Mouse (Mus musculus): ENCODE data around the gene Gm156.
A peak's percentile ranks its signal among the peaks of the same experiment; 100 is the strongest.
"Not testable (repeated sequence)": the region's sequence is repeated elsewhere in the genome, so short reads cannot be mapped to it uniquely, and the experiment has no call there.

The Gm156 gene

DNA sequence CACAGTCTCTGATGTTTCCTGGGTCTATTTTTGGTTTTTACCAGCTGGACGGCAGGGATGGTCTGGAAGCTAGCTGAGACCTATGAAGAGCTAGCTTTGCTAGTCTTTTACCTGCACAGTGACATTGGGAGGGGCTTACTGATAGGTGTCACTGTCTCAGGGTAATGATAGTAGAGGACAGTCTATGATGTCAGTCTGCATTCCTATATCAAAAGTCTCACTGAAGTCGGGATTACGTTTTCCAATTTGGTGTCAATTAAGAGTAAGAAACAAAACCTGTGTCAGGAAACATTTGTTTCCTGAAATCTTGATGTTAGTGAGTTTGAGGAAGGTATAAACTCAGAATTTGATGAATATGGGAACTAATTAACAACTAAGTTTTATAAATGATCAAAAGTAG is at the start of gene Gm156:
Gene Gm156 (minus strand): TSS at position 101 of the 400 bp plus-strand sequence.
- not testable (repeated sequence) for DNase-seq (ENCODE audit: low read depth)

DNA sequence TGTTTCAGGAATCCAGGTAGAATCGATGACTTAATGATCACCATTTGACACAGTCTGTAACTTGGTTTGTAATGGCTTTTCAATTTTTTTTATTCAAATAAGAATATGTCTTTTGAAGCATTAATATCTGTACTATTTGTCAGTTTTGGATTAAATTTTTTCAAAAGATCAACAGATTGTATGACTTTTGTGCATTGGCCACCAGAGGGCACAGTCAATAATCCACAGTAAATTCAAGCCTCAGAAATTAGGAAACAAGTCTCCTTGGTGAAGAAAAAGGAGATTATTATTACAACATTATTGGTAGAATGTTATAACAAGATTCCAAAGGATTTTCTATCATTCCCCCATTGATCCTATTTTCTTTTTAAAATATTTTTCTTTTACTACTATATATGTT is 41.5 kb upstream of the Gm156 start:
- peak; percentile 11 for DNase-seq (ENCODE audit: low read depth)

DNA sequence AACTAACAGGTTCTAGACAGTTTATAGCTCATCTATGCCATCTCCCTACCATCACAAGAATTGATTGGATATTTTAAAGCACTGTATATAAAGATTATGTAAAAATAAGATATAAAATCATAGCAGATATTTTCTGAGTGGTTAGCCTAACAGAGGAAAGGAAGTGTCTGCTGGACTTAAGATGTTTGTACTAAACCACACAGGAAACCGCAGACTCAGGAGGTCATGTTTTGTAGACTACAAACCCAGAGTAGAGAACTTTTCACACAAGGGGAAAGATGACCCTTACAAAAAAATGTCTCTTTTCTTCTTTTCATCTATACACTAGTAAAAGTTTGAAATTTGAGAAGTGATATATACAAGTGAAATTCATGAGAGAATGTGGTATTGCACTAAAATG is 39.9 kb upstream of the Gm156 start:
- no peak for DNase-seq (ENCODE audit: low read depth)

DNA sequence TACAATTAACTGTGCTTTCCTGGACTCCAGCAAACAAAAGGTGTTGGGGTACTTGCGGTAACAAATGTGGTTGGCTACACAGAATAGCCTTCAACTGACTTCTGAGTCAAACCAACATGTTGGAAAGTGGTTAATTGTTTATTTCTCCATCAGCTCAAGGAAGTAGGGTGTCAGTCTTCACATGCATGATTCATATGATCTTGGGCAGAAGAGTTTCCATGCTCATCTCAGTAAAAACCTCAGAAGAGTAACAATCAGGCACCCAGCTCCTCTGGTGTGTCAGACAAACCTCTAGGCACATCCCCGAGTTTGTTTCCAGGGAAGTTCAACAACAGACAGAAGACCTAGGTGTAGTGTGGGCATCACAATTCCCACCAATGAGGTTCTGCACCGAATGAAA is 33.7 kb upstream of the Gm156 start:
- no peak for DNase-seq (ENCODE audit: low read depth)

DNA sequence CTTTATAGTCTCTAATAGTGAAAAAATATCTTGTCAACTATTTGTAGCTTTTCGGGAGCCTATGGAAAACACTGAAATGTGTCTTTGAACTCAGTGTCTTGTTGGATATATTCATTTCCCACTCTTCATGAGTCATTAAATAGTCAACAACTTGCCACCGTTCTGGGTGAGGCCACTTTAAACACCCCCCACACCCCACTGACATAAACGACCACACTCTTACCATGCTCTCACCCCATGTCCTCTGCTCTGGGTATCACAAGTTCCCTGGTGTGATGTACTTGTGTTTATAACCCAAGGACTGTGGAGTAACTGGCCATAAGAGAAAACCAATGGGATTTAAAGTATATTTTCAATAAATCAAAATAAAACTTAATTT is 36.4 kb downstream of the Gm156 start:
- DNase-seq (ENCODE audit: low read depth), result no peak

DNA sequence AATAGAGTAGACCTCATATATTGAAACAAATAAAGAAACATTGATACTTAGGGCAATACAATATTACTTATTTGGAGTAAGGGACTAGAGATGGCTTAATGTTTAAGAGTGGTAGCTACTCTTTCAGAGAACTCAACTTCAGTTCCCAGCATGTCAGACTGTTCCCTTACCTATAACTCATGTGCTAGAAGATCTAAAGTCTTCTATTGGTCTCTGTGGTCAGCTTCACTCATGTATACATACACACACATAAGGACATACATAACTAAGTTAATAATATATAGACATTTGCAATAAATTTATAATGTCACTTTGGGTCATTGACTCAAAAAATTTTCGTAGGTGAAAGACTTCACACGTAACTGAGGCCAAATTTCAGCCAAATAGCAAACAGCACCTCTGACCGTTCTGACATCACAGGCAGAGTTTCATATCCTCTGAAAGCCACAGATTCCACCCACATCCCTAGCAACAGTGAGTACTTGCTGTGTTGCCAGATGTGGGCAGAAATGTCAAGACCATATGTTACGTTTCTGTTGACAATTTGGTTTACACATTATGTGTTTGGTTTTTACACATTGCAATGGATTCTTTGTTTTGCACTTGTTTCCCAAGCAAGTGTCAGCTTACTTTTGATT is 36.9 kb downstream of the Gm156 start:
- peak; percentile 59 for DNase-seq (ENCODE audit: low read depth)

DNA sequence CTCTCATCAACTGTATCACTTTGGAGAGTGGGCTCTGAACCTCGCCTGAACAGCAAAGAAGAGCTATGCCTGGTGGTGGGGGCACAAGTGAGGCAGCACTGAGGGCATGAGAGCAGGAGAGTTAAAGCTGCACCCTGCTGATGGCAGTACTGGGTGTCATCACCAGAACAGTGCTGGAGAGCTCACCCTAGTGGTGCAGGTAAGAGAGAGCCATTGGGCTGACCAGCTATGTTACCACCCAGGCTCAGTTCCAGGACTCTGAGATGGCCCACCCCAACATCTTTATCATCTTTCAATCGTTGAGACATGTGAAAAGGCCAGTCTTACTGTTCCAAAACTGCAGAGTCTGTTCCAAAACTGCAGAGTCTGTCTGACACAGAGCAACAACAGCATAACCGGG is 37.9 kb downstream of the Gm156 start:
- DNase-seq (ENCODE audit: low read depth), result no peak

DNA sequence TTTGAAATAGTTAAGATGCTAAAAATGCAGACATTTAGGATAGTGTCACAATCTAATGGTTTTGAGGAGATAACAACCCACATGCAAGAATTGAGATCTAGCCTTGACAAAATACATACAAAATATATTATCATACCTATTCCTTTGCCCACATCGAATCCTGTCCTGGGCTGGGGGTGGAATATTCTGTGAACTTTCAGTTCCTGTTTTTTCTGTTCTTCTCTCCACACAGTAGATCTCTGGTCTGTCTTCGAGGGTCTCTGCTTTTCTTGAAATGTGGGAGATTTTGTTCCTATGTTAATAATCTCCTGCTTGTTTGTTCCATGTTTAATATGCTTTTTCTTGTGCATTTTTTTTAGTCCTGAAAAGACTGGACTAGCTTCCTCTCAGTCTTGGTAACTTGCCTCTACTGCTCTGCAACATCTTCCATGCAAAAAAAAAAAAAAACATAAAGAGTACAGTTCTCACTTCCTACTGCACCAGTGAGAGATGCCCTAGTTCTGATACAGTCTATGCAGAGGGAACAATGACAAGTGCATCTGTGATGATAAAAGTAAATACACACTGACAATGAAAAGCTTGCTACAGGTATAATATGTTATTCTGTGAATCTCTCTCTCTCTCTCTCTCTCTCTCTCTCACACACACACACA is 43.9 kb downstream of the Gm156 start, which contains the start of gene Klri2:
Gene Klri2 (minus strand): TSS at position 416 of the 653 bp plus-strand sequence.
- no peak for DNase-seq (ENCODE audit: low read depth)

DNA sequence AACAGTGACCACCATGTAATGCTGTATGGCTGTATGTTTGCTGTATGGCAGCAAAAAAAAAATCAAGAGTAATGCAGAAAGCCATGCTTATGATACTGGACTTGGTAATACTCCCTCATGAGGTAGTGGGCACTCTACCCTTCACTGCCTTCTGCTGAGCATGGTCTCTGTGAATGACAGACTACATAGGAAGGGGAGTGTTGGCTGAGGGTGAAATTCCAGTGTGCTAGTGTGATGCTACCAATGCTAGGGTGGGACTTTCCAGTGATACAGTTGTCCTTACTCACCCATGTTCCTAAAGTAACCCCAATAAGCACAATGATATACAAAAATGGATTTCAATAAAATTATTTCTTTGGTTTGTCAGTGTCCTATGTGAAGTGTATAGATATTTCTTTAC is 47.7 kb downstream of the Gm156 start:
- DNase-seq (ENCODE audit: low read depth), result no peak

DNA sequence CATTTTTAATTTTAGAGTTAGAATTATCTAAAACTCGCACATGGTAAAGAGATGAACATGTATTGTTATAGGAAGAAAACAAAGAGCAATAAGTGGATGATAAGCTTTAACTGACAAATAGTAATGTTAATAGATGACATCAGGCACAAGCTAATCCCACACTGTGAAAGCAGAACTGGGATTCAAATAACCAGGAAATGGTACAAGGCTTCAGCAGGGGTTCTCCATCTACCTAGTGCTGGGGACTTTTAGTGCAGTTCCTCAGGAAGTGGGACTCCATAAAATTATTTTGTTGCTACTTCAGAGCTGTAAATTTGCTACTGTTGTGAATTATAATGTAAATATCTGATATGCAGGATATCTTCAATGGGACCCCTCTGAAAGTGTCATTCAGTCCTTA is 56.8 kb downstream of the Gm156 start:
- DNase-seq (ENCODE audit: low read depth), result no peak

DNA sequence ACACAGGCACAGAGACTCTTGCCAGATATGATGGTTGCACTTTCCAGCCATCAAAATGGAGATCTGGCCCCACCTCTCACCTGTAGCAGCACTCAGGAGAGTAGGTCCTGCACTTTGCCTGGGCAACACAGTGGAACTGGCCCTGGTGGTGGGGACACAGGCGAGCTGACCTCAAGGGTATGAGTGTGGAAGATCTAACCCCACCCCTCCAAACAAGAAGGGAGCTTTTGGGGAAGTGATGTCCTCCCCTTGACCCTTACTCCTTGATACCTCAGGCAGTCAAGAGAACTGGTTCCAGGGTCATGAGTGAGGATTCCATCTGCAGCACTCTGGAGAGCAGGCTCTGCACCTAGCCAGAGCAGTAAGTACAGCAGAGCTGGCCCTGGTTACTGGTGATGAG is 62.7 kb downstream of the Gm156 start:
- no peak for DNase-seq (ENCODE audit: low read depth)

DNA sequence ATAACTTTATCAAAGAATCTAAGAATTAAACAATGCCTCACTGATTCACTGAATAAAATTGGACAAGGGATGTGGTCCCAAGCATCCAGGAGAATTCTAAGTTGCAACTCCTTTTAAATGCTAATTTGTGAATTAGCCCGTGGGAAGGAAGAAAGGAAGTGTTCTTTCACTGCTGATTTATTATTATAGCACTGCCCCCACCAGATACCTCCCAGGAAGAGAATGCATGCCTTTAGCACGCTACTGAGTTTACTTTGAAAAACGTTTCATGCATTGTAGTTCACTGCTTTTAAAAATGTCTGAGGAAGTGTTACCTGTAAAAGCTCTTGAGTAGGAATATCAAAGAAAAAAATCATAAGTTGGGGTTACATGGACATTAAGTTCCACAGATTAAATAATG is 63.6 kb downstream of the Gm156 start:
- no peak for DNase-seq (ENCODE audit: low read depth)

DNA sequence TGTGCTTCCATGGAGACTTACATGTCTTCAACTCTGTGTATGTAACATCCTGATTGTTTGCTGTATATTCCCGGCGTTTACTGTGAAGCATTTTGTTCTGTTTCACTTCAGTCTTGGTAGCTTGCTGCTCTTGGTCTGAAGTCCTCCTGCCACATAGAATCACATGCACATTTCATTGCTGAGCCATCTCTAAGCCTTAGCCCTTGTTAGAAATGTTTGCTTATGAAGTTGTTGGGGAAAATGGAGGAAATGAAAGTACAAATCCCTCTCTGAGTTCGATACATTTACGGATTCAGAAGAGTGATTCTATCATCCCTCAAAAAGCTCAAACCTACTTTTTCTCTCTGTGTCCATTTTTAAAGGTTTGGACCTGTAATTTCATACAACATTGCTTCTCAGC is 67.0 kb downstream of the Gm156 start, which contains the start of gene Klri1:
Gene Klri1 (minus strand): TSS at position 101 of the 400 bp plus-strand sequence.
- no peak for DNase-seq (ENCODE audit: low read depth)
